Mouse (Mus musculus) bone marrow macrophage, adult 2 months (primary cell): ENCODE measurements around the gene Troap. TPM values are rescaled to one million over a fixed set of nuclear protein-coding genes. Genes with fewer than 3 reads are reported as not detected.

ENCODE experiments used
- H3K27ac ChIP-seq: 2 replicates; pipeline ENCODE4 v1.5.1; 2012; ENCODE audit warnings: low read depth, low read length; ENCODE audit not compliant: insufficient read depth
- H3K4me1 ChIP-seq: 2 replicates; pipeline ENCODE4 v1.6.1; 2012; ENCODE audit warnings: low read length; ENCODE audit not compliant: control insufficient read depth, insufficient read depth
- H3K4me3 ChIP-seq: 2 replicates; pipeline ENCODE4 v1.5.1; 2012; ENCODE audit warnings: mild to moderate bottlenecking, low read length, moderate library complexity; ENCODE audit not compliant: insufficient read depth
- CTCF ChIP-seq: IDR thresholded peaks from 2 replicates; pipeline ENCODE4 v1.5.1; 2012; ENCODE audit warnings: low read depth, mild to moderate bottlenecking, low read length, moderate library complexity
- POLR2A ChIP-seq: IDR thresholded peaks from 2 replicates; pipeline ENCODE4 v1.6.1; 2012; ENCODE audit warnings: mild to moderate bottlenecking, low read depth, low read length, borderline replicate concordance
- polyA plus RNA-seq: library from polyadenylated mRNA; stranded (reverse); fragments of >200 nt; gene quantifications from 2 replicates; pipeline ENCODE4 v1.2.4, GENCODE M21; 2012; ENCODE audit not compliant: missing spikeins, insufficient read depth, insufficient read length

Gene Troap
- 15.6 and 18.3 TPM in 2 replicates for polyA plus RNA-seq

- TF ChIP-seq CTCF = no peak
- no peak for TF ChIP-seq POLR2A
- peak within 1 kb of the TSS; percentile 85 for H3K27ac ChIP-seq
- H3K4me3 ChIP-seq = peak within 1 kb of the TSS; percentile 83
- peaks cover 5% of the 10 kb centered on the region for H3K4me1 ChIP-seq
Observed at GRCm38 (mm10) chr15:99074019-99074599, at the start of gene Troap. Gene Troap (plus strand): TSS chr15:99074575.

DNA sequence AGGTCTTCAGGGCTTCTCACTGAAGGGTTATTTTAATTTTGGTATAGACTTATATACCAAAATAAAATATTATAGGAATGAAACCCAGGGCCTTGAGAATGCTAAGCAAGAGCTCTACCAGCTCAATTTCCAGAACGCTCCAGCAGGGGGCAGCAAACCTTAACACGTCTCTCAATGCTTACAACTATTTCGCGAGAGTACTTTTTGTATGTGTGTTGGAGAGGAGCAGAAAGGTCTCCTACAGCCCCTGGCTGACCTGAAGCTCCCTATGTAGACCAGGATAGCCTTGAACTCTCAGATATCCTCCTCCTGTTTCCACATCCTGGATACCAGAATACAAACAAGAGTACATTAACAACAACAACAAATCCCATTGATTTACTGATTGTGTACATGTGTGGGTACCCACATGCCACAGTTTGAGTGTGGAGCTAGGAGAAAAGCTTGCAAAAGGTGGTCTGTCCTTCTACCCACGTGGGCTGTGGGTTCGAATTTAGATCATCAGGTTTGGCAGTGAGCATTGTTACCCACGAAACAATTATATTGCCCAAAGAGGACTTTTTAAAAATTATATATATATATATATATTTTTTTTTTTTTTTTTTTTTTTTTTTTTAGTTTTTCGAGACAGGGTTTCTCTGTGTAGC lies 49.6 kb upstream of the Troap start:
- Histone ChIP-seq H3K27ac (no peak overlapping the region), H3K4me1 (peaks cover 13% of the 10 kb centered on the region), H3K4me3 (no peak overlapping the region)
- TF ChIP-seq CTCF (peak; percentile 34; the same call in 1 of the 2 replicates), POLR2A (no peak)

GRCm38 (mm10) chr15:99025414-99025813 lies 49.0 kb upstream of the Troap start:
- no peak overlapping the region for H3K27ac ChIP-seq
- H3K4me3 ChIP-seq = no peak overlapping the region
- TF ChIP-seq POLR2A (no peak), CTCF (no peak)
- H3K4me1 ChIP-seq = peaks cover 13% of the 10 kb centered on the region

DNA sequence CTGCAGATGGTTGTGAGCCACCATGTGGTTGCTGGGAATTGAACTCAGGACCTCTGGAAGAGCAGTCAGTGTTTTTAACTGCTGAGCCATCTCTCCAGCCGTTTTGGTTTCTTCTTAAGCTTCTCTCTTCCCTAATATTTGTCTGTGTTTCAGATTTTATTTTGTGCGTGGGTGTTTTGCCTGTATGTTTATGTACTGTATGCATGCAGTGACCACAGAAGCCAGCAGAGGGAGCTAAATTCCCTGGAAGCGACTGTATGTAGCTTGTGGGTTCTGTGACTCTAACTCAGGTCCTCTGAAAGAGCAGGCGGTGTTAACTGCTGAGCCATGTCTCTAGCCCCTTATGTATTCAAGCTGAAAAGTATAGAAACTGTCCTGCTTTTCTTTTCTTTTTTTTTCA lies 48.1 kb upstream of the Troap start:
- no peak overlapping the region for H3K27ac ChIP-seq
- H3K4me3 ChIP-seq = no peak overlapping the region

GRCm38 (mm10) chr15:99027116-99027515 lies 47.3 kb upstream of the Troap start:
- TF ChIP-seq POLR2A (no peak), CTCF (no peak)
- no peak overlapping the region for H3K4me3 ChIP-seq
- no peak overlapping the region for H3K27ac ChIP-seq
- H3K4me1 ChIP-seq = peaks cover 13% of the 10 kb centered on the region

More for the DNA sequence above, 48.1 kb upstream of the Troap start:
- TF ChIP-seq CTCF (peak; percentile 43; the same call in 1 of the 2 replicates), POLR2A (no peak)
- peaks cover 13% of the 10 kb centered on the region for H3K4me1 ChIP-seq

DNA sequence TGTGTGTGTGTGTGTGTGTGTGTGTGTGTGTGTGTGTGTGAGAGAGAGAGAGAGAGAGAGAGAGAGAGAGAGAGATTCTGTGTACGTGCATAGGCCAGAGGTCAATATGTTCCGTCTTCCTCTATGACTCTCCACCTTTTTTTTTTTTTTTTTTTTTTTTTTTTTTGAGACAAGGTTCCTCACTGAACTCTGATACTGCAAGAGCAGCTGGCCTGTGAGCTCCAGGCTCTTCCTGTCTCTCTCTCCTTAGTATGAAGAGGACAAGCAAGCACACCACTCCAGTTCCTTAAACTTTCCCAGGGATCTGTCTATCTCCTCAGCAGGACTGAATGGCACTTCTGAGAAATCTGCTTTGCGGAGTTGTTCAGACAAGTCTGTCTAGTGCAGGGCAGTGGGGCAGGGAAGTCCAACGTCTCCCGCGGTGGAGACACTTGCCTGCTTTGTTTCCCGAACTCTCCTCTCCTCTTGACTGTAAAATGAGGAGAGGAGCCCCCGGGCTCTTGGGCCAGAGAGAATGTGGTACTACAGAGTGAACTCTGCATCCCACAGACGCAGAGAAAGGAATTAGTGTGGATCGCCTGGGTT lies 45.4 kb upstream of the Troap start:
- Histone ChIP-seq H3K4me3 (peak overlapping the region; percentile 89), H3K4me1 (peaks cover 19% of the 10 kb centered on the region), H3K27ac (peak overlapping the region; percentile 83)
- TF ChIP-seq POLR2A (no peak), CTCF (no peak)

DNA sequence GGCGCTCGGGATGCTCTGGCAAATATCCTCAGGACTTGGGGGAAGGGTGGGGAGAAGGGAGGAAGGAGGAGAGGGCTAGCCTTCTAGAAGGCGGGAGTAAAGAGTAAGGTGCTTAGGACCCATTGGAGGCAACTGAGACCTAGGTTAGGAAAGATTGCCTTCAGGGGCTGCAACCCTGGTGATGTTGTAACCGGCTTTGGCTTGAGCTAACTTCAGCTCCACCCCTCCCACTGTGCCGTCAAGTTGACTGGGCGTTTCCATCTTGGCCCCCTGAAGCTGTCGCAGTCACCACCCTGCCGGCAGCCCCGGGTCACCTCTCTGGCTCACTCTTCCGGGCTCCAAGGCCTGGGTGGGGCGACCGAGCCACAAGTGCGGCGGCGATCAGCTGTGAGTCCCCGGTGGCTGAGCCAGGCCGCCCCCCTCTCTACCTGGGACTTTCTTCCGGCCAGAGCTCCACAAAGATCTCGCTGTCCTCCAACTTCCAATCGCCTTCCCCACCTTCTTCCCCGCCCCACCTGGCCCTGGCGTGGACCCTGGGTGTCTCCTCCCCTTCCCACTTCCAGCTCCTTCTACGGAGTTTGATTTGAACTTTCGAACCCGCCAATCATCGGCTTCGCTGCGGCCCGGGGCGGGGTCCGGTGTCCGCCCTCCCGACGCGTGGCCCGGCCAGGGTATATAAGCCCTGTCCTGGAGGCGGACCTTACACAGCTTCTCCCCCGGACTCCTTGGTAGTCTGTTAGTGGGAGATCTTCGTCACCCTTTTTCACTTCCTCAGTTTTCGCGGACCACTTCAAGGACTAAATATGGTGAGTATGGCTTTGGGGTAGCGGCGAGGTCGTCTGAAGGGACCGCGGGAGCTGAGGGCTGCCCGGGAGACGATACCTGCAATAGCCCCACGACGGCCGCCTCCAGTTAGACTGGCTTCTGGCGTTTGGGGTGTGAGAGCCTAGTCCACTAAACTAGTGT lies 44.5 kb upstream of the Troap start, which contains the start of gene Tuba1c:
Tuba1c (plus strand) TSS at position 273 of the 966 bp plus-strand sequence.
- H3K27ac ChIP-seq = peak within 1 kb of the TSS; percentile 92
- peak within 1 kb of the TSS; percentile 89 for H3K4me3 ChIP-seq
- H3K4me1 ChIP-seq = peaks cover 23% of the 10 kb centered on the region
- no peak for TF ChIP-seq CTCF
- 0 out of 2 replicates have a peak, but pooled peaks have one; percentile 10 for TF ChIP-seq POLR2A

GRCm38 (mm10) chr15:99030585-99031387 lies 43.6 kb upstream of the Troap start:
- Histone ChIP-seq H3K27ac (peak overlapping the region; percentile 92), H3K4me1 (peaks cover 20% of the 10 kb centered on the region), H3K4me3 (peak overlapping the region; percentile 82)
- TF ChIP-seq POLR2A = 0 out of 2 replicates have a peak, but pooled peaks have one; percentile 28
- TF ChIP-seq CTCF = no peak
